Mouse (Mus musculus): ENCODE measurements around the gene Gadd45a.
"Not testable (repeated sequence)": the region's sequence is repeated elsewhere in the genome, so short reads cannot be mapped to it uniquely, and the experiment has no call there.

Gene Gadd45a

DNA sequence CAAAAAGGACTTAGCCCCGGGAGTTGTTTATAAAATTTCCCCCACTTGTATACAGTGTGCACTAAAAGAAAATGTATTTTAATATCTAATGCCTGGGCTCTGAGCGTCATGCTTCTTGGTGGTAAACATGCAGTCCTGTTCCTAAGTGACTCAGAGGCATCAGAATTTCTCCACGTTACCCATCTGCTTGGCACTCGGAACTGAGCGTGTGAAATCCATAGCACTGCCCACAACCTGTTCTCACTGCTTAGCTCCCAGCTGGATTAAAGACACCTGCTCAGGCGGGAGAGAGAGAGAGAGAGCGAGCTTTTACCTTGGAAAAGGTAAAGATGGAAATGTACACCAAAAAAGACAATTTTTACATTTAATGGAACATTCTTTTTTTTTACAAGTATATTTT lies 18.3 kb downstream of the Gadd45a start:
- not testable (repeated sequence) for DNase-seq (ENCODE audit: low spot score)

DNA sequence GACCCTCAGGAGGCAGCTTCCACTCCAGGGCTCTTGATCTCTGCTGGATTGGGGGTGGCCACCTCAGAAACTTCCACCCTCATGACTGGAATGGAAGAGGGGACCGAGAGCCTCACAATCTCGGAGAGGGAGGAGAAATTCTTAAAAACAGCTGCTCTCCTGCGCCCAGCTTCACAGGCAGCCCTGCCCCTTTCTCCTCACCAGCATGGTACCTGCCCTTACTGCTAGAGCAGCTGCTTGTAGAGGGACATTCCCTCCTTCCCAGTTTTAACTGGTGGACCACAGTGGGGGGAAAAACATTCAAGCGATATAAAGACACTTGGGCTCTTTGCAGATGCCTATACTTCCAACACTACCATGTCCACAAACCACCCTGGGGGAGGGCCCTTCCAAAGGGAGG lies 18.9 kb downstream of the Gadd45a start:
- no peak for DNase-seq (ENCODE audit: low spot score)

DNA sequence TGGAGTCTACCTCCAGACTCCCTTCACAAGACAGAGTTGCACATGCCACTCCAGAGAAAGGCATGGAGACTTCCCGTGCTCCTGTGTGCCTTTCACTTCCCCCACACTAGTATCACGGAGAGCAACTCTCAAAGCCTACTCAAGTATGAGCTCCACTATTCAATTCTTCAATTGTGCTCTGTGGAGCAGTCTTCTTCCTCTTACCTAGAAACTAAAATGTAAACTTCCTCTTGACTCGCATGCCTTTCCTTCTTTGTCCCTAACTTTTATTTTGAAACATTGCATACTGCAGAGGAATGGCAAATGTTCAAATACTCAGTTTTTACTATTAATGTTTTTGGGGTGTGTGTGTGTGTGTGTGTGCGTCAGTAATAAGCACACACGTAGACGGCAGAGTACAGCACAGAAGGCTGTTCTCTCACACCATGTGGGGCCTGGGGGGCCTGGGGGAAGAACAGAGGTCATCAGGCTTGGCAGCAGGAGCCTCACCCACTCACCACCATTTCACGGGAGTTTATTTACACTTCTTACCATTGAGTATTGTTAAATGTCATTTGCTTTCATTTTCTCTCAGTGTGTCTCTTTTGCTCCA lies 20.6 kb downstream of the Gadd45a start:
- DNase-seq (ENCODE audit: low spot score), result no peak

GRCm38 (mm10) chr6:67015739-67016519 lies 21.3 kb downstream of the Gadd45a start:
- DNase-seq (ENCODE audit: low spot score), result no peak

DNA sequence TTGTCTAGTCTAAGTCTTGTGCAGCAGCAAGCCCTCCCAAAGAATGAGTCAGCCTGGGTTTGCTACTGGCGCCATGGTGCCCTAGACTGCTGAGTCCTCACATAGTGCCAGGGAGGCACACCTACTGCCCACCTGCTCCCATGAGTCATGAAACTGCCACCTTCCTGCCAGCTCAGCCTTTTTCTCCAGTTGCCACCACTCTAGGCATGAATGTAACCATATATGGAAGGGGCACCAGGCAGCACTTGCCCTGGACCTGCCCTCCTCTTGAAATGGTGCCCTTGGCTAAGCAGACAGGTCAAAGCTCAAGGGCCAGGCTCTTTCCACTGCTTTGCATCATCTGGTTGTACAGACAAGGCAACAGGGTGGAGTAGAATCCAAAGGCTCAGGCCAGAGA lies 22.6 kb downstream of the Gadd45a start:
- DNase-seq (ENCODE audit: low spot score), result no peak

- DNase-seq (ENCODE audit: low spot score), result no peak
Measured at GRCm38 (mm10) chr6:67013949-67014678, 23.1 kb downstream of the Gadd45a start.

GRCm38 (mm10) chr6:67013293-67013948 lies 23.8 kb downstream of the Gadd45a start:
- DNase-seq (ENCODE audit: low spot score), result no peak

- DNase-seq (ENCODE audit: low spot score), result no peak
Measured at GRCm38 (mm10) chr6:67011217-67011518, 26.1 kb downstream of the Gadd45a start.

DNA sequence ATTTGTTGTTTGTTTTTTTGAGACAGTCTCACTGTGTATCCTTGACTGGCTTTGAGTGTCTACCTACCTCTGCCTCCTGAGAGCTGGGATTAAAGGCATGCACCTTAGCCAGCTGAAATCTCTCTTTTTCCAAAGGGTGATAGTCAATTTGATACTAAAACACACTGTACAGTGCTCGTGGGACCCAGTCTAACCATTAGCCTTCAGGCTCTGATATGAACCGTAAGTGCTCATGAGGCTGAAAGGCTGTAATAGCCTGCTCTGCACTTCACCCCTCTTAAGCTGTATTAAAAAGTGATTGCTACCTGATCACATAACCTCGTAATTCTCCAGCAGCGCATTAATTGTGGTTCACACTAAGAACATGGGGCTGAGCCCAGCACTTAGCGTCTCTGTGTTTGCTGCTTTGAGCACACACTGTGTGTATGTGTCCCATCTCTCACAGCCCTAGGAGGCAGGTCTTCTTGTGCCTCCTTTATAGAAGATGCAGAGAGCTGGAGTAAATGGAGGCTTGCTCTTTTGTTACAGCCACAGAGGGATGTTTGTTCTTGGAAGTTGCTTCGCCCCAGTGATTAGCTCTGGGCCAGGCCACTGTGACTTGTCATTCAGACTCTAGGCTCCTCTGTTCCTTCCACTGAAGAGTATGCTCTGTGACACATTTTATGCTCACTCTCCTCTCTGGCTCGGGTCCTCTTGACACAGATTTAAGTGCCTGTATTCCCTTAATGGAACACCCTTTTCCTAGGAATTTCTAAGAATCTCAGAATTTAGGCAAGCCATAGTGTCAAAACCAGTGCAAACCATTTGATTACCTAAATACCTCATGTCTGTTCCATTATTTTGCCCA lies 26.7 kb downstream of the Gadd45a start:
- no peak for DNase-seq (ENCODE audit: low spot score)

DNA sequence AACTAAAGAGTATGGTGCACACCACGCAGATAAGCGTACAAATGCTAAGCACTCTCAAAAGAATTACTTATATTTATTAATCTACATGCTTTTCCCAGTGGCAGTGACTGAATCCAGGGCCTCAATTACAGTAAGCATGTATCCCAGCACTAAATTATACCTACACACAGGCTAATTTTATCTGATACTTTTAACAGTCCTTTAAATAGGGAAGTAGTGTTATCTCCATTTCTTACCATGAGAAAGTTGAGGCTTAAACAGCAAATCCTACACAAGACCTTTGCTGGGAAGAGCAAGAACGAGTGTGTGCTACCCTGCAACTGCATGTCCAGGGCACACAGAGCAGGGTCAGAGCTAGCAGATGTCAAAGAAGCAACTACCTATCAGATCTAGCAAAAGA lies 27.4 kb downstream of the Gadd45a start:
- no peak for DNase-seq (ENCODE audit: low spot score)

DNA sequence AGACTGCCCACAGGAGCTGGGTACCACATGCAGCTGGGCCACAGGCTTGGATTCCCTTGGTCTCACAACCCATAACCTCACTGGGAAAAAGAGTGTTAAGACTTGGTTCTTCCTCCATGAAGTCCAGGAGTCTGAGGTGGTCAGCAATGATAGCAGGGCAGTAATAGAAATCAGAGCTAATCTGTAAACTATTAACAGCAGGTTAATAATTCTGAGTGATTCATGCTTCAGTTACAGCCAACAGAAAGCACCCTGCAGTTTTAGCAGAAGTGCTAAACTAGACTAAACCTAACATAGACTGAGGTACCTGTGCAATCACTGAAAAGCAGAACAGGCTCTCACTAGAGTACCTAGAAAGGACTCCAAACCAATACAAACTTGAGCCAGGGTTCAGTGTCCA lies 37.5 kb downstream of the Gadd45a start:
- no peak for DNase-seq (ENCODE audit: low spot score)

- peak; percentile 89 for DNase-seq (ENCODE audit: low spot score)
Measured at GRCm38 (mm10) chr6:66998645-66999044, 38.6 kb downstream of the Gadd45a start.

GRCm38 (mm10) chr6:66996257-66996656 lies 41.0 kb downstream of the Gadd45a start:
- DNase-seq (ENCODE audit: low spot score), result no peak

DNA sequence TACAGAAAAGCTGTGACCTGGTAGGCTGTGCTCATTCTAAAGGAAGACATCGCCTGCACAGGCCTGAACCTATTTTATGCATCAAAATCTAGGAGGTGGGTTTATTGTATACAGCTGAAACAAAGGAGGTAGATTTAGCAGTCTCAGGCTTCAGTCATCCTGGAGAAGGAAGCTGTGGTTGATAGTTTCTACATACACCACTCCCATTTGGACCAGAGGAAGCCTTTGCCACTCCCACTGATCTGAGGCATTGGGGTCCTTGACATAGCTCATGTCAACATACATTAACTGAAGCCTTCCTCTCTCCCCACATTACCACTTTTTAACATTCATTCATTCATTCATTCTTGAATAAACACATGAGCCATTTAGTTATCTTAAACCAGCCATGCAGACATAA lies 41.4 kb downstream of the Gadd45a start:
- no peak for DNase-seq (ENCODE audit: low spot score)

- no peak for DNase-seq (ENCODE audit: low spot score)
Measured at GRCm38 (mm10) chr6:66994981-66995380, 42.3 kb downstream of the Gadd45a start.

- DNase-seq (ENCODE audit: low spot score), result peak; percentile 48
Measured at GRCm38 (mm10) chr6:66992786-66993185, 44.5 kb downstream of the Gadd45a start.

DNA sequence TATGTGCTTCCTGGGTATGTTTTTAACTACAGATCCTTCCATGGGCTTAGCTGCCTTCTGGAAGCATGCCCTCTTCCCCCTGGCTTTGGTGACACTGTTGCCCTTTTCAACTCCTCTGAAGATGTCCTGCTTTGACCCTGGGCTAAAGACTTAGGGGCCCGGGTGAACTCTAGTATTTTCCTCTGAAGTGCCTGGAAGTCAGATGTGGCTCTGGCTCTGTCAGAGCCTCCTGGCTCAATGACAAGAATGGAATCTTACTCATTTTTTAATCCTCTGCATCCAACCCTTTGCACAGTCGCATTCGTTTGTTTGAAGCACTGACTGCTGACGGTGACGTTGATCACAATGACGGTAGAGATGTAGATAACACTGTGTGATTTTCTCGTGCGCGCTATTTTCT lies 45.0 kb downstream of the Gadd45a start:
- DNase-seq (ENCODE audit: low spot score), result peak; percentile 55

DNA sequence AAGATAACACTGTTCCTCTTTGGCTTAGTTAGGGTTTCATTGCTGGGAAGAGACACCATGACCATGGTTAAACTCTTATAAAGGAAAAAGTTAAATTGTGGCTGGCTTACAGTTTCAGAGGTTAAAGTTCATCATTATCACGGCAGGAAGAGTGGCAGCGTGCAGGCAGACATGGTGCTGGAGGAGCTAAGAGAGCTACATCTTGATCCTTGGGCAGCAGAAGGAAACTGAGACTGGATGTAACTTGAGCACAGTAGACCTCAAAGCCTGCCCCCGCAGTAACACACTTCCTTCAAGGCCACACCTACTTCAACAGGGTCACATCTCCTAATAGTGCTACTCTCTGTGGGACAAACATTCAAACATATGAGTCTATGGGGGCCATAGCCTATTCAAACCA lies 47.7 kb downstream of the Gadd45a start:
- DNase-seq (ENCODE audit: low spot score), result no peak

- DNase-seq (ENCODE audit: low spot score), result no peak
Measured at GRCm38 (mm10) chr6:66989037-66989436, 48.2 kb downstream of the Gadd45a start.

GRCm38 (mm10) chr6:66988363-66988762 lies 48.9 kb downstream of the Gadd45a start:
- no peak for DNase-seq (ENCODE audit: low spot score)

DNA sequence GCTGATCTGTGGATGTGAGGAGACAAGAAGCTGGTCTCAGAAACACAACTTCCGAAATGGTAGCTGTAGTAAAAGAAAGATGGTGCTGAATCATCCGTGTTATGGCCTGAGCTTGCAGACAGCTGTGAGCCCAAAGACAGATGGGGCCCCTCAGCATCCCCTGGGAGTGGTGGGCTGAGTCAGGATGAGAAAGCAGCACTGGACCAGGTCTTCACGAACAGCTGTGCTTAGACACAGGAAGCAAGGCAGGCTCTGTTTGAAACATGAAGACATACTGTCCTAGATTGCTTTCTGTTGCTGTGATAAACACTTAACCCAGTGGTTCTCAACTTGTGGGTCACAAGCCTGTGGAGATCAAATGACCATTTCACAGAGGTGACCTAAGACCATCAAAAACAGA lies 49.6 kb downstream of the Gadd45a start:
- DNase-seq (ENCODE audit: low spot score), result no peak

- DNase-seq (ENCODE audit: low spot score), result no peak
Measured at GRCm38 (mm10) chr6:66986063-66986462, 51.2 kb downstream of the Gadd45a start.

Data from adipocyte (in vitro differentiated cells).